Mouse (Mus musculus) fibroblast of lung, adult 2 months (primary cell): ENCODE measurements around the gene Fam193a.
A peak's percentile ranks its signal among the peaks of the same experiment; 100 is the strongest.

Experiments used
- DNase-seq: peaks from one replicate; pipeline ENCODE4 v3.0.0-alpha.2; 2011; ENCODE audit warnings: low read depth

Gene Fam193a

DNA sequence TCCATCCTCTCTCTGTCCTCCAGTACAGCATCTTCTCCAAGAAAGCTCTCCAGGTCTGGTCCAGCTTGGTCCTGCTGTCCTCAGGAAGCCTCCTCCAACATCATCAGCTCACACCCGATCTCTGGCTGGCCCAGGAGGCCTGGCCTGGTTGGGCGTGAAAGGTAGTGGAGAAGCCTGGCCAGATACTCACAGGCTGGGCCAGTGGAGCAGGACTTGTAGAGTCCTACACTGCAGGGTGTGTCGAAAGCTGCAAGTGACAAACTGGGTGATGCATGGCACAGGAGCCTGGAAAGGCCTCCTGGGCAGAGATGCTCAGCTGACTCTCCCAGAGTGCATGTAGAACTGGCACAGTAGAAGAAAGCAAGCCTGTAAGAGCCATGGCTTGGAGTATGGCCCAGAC, 151.6 kb downstream of the Fam193a start:
- DNase-seq, result no peak

- no peak for DNase-seq
Measured at GRCm38 (mm10) chr5:34523958-34524485, 154.3 kb downstream of the Fam193a start.

- no peak for DNase-seq
Measured at GRCm38 (mm10) chr5:34524511-34524910, 154.8 kb downstream of the Fam193a start.

GRCm38 (mm10) chr5:34525663-34526476, 156.1 kb downstream of the Fam193a start, which contains the start of gene Sh3bp2:
Sh3bp2 (plus strand) TSS chr5:34525838.
- peak; percentile 65 for DNase-seq

DNA sequence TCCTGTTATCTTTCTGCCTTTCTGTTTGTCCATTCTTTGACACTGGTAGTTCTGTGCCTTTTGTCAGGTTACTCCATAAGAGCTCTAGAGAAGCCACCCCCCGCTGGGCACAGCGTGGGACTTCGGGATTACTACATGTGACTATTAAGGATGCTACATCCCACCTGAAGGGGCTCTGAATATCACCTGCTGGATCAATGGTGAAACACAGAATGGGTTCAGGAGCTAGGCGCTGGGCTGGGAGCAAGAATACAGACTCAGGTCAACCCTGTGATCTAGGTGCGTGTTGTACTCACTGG, 156.7 kb downstream of the Fam193a start:
- no peak for DNase-seq

GRCm38 (mm10) chr5:34527352-34527751, 157.6 kb downstream of the Fam193a start:
- DNase-seq, result no peak

GRCm38 (mm10) chr5:34528724-34529123, 159.0 kb downstream of the Fam193a start:
- no peak for DNase-seq

- no peak for DNase-seq
Measured at GRCm38 (mm10) chr5:34530116-34530515, 160.4 kb downstream of the Fam193a start.

- DNase-seq, result no peak
Measured at GRCm38 (mm10) chr5:34530687-34531086, 161.0 kb downstream of the Fam193a start.

DNA sequence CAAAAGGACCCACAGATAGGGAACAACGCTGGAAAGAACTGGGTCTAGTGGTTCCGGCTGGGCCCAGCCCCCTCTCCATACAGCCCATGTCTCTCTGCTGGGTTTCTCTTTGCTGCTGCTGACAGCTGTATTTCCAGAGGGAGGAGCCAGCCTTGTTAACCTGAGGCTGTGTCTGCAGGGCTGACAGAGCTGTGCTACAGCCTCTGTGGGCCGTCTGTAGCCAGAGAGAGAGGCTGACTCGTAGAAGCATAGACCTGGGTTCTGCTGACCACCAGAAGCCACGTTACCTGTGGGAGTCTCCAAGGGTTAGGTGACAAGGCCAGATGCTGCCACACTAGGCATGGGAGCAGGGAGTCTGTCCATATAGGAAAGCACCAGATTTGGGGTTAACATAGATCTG, 163.3 kb downstream of the Fam193a start:
- no peak for DNase-seq

- peak; percentile 88 for DNase-seq
Measured at GRCm38 (mm10) chr5:34533820-34534219, 164.1 kb downstream of the Fam193a start.

GRCm38 (mm10) chr5:34534776-34535581, 165.2 kb downstream of the Fam193a start:
- DNase-seq, result peak; percentile 85

DNA sequence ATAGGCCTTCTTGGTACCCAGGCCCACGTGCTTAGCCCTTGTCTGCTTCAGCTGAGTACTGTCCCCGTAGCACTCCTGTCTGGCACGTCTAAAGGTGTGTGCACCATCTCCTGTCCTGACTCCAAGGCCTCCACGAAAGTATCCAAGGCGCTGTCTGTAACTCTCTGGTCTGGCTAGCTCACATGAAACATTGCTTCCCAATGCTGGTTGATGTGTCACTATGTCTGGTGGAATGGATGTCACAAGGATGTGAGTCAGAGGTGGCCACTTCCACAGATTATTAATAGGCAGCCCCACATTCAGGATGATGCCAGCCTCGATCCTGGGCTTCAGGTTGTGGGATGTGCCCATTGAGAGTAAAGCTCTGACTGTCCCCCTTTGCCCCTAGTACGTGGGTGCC, 166.1 kb downstream of the Fam193a start:
- DNase-seq, result no peak
